Mouse (Mus musculus): ENCODE data around the gene Pxmp4. TPM values are rescaled to one million over a fixed set of nuclear protein-coding genes. Genes with fewer than 3 reads are reported as not detected.

Pxmp4 gene
- polyA plus RNA-seq, 1 experiment from 2014 or later = 24.1 TPM

DNA sequence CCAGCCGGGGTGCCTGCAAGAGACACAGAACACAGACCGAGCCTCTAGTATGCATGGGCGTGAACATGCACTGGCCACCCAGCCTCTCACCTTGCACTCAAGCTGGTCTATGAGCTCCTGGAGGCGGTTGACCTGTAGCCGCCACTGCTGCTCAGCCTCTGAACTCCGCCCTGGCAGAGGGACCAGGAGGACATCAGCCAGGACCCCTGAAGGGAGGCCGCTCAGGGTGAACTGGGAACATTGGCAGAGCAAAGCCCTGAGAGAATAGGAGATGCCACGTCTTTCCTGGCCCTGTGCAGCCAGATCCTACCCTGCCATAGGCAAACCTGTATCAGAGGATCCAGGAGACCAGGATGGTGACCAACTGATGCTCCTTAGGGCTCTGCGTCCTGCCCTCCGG is 56.8 kb downstream of the Pxmp4 start, which contains the start of gene 1700003F12Rik:
TSS of gene 1700003F12Rik (plus strand) at position 375 of the 400 bp plus-strand sequence.
- Histone ChIP-seq H3K4me1 (ENCODE audit: insufficient read depth) (peaks cover 11% of the 10 kb centered on the region), H3K36me3 (ENCODE audit: insufficient read depth) (0 out of 2 replicates have a peak, but pooled peaks cover 3% of the 10 kb centered on the region), H3K4me3 (ENCODE audit: low read depth, low read length) (no peak within 1 kb of the TSS), H3K27me3 (ENCODE audit: insufficient read depth, low read length) (peaks cover 20% of the 10 kb centered on the region), H3K4me2 (no peak within 1 kb of the TSS), H3K9ac (no peak within 1 kb of the TSS), H3K9me3 (ENCODE audit: low read depth, low read length) (no peaks in the 10 kb centered on the region), H3K27ac (ENCODE audit: low read depth) (no peak within 1 kb of the TSS)
- WGBS = 91% methylated on average over 10 of the region's 10 CpGs
- DNase-seq = no peak
- no peak for ATAC-seq (ENCODE audit: insufficient read depth)
- TF ChIP-seq CTCF (IDR thresholded peaks at IDR 0.05; ENCODE audit: low read depth) = no peak

DNA sequence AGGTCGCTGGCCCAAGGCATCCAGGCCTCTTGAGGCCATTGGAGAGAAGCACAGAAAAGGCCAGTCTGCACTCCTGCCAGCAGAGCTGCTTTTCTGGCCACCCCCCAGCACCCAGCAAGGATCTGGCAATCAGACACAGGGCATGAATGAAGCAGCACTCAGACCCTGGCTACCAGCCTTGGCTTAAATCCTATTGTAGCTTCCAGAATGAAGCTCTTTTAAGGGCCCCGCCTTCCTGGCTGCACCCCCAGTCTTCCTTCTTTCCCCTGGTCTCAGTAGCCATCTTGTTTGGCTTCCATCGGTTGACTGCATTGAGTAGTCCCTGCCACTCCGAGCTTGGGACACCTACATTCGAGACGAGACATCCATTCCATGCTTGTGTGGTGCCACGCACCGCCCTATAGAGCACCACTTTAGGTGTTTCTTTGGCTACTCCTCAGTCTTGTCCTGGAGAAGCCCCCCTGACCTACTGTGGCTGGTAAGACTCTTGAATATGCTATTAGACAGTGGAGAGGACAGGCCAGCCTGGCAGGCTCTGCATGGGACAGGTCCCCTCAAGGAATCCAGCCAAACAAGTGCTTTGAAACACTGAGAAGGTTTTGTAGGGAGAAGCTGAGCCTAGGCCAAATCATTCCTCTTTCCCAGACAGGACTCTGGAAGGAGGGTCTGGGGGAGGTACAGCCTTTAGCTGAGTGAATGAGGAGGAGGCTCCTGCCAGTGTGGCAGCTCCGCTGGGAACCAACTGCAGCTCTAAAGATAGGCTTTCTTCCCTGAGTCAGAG is 59.8 kb downstream of the Pxmp4 start:
- no peak for ATAC-seq (ENCODE audit: insufficient read depth)
- H3K36me3 ChIP-seq (ENCODE audit: insufficient read depth) = 0 out of 2 replicates have a peak, but pooled peaks cover 3% of the 10 kb centered on the region
- WGBS = 83% methylated on average over 9 of the region's 9 CpGs
- no peaks in the 10 kb centered on the region for H3K27me3 ChIP-seq (ENCODE audit: insufficient read depth, low read length)
- no peak for DNase-seq
- no peak for TF ChIP-seq CTCF (IDR thresholded peaks at IDR 0.05; ENCODE audit: low read depth)
- no peak overlapping the region for H3K27ac ChIP-seq (ENCODE audit: low read depth)
- H3K4me2 ChIP-seq = no peak overlapping the region
- no peaks in the 10 kb centered on the region for H3K9me3 ChIP-seq (ENCODE audit: low read depth, low read length)
- no peaks in the 10 kb centered on the region for H3K4me1 ChIP-seq (ENCODE audit: insufficient read depth)
- H3K4me3 ChIP-seq (ENCODE audit: low read depth, low read length) = no peak overlapping the region
- H3K9ac ChIP-seq = no peak overlapping the region

DNA sequence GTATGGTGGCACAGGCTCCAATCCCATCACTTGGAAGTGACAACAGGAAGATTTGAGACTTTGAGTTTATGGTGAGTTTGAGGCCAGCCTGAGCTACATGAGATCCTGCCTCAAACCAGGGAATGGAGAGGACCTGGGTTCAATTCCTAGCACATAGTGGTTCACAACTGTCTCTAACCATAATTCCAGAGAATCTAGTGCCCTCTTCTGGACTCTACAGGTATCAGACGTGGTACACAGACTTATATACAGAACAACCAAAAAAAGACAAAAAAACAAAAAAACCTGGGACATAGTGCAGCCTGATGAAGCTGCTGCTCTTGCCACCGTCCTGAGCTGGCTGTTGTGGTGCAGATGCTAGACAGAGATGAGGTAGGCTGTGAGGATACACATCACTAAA is 61.9 kb downstream of the Pxmp4 start:
- Histone ChIP-seq H3K4me1 (ENCODE audit: insufficient read depth) (no peaks in the 10 kb centered on the region), H3K27ac (ENCODE audit: low read depth) (no peak overlapping the region), H3K36me3 (ENCODE audit: insufficient read depth) (peaks cover 11% of the 10 kb centered on the region; the same call in 1 of the 2 replicates), H3K9ac (no peak overlapping the region), H3K9me3 (ENCODE audit: low read depth, low read length) (no peaks in the 10 kb centered on the region), H3K4me2 (no peak overlapping the region), H3K4me3 (ENCODE audit: low read depth, low read length) (no peak overlapping the region), H3K27me3 (ENCODE audit: insufficient read depth, low read length) (no peaks in the 10 kb centered on the region)
- ATAC-seq (ENCODE audit: insufficient read depth) (no peak), DNase-seq (no peak)
- 82% methylated on average over 2 of the region's 2 CpGs for WGBS
- peak; percentile 20; the same call in 1 of the 2 replicates for TF ChIP-seq CTCF (IDR thresholded peaks at IDR 0.05; ENCODE audit: low read depth)

DNA sequence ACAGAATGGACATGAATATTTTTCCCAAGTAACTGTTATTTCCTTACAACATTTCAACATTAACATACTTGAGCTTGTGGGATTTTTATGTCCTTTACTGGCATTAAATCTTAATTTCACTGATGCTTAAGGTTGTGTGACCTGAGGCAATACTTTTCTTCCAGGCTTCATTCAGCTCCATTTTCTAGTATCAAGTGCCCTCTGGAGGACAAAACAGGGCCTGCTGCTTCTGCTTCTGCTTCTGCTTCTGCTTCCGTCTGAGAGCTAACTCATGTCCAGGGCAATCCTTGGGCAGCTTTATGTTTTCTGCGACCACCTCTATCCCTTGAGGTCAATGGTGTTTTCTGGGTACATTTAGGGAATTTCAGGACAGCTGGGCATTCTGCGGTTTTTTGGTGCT is 63.8 kb downstream of the Pxmp4 start:
- TF ChIP-seq CTCF (IDR thresholded peaks at IDR 0.05; ENCODE audit: low read depth) = peak; percentile 70
- no peak overlapping the region for H3K27ac ChIP-seq (ENCODE audit: low read depth)
- H3K27me3 ChIP-seq (ENCODE audit: insufficient read depth, low read length) = no peaks in the 10 kb centered on the region
- H3K9me3 ChIP-seq (ENCODE audit: low read depth, low read length) = no peaks in the 10 kb centered on the region
- 78% methylated on average over 3 of the region's 3 CpGs for WGBS
- peaks cover 25% of the 10 kb centered on the region for H3K36me3 ChIP-seq (ENCODE audit: insufficient read depth)
- no peak overlapping the region for H3K4me2 ChIP-seq
- no peak overlapping the region for H3K9ac ChIP-seq
- DNase-seq (peak; percentile 72), ATAC-seq (ENCODE audit: insufficient read depth) (no peak)
- no peaks in the 10 kb centered on the region for H3K4me1 ChIP-seq (ENCODE audit: insufficient read depth)
- no peak overlapping the region for H3K4me3 ChIP-seq (ENCODE audit: low read depth, low read length)

DNA sequence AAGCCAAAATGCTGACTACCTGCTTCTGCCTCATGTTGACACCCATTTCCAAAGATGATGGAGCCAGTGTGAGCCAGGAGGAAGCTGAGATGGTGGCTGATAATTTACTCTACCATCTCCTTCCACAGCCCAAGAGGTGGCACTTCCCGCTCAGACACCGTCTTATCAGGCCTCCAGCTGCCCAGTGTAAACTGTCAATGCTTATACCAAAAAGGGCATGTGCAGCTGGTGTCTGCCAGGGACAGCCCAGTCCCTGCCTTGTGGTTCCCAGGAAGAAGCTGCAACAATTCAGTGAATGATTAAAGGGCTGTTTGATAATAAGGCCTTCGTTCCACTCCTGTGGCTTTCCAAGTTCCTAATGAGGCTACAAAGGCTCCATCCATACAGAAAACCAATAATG is 64.8 kb downstream of the Pxmp4 start:
- ATAC-seq (ENCODE audit: insufficient read depth) = peak; percentile 10; the same call in 1 of the 2 replicates
- Histone ChIP-seq H3K4me3 (ENCODE audit: low read depth, low read length) (no peak overlapping the region), H3K4me2 (no peak overlapping the region), H3K4me1 (ENCODE audit: insufficient read depth) (no peaks in the 10 kb centered on the region), H3K36me3 (ENCODE audit: insufficient read depth) (peaks cover 28% of the 10 kb centered on the region), H3K27me3 (ENCODE audit: insufficient read depth, low read length) (no peaks in the 10 kb centered on the region), H3K27ac (ENCODE audit: low read depth) (no peak overlapping the region), H3K9me3 (ENCODE audit: low read depth, low read length) (no peaks in the 10 kb centered on the region), H3K9ac (no peak overlapping the region; the same call in 1 of the 2 replicates)
- DNase-seq = peak; percentile 34
- TF ChIP-seq CTCF (IDR thresholded peaks at IDR 0.05; ENCODE audit: low read depth) = no peak
- 27% methylated on average over 3 of the region's 3 CpGs for WGBS

DNA sequence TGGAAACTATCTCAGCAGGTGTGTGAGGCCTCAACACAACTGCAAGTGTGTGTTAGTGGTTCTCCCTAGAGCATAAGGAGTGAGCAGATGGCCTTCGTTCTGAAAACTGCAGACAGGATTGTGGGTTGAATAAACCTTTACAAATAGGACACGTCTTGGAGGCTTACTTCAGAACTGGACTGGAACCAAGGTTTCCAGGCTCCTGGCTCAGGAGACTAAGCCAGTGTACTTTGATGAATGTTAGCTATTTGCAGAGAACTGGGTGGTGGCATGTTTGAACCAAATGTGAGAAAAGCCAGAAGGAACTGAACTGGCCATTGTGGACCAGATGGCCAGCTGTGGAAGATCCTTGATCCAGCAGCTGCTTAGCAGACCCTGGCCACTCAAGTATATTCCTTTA is 65.2 kb downstream of the Pxmp4 start:
- H3K4me2 ChIP-seq = no peak overlapping the region
- no peaks in the 10 kb centered on the region for H3K9me3 ChIP-seq (ENCODE audit: low read depth, low read length)
- H3K36me3 ChIP-seq (ENCODE audit: insufficient read depth) = peaks cover 28% of the 10 kb centered on the region
- H3K9ac ChIP-seq = no peak overlapping the region; the same call in 1 of the 2 replicates
- DNase-seq (peak; percentile 31), ATAC-seq (ENCODE audit: insufficient read depth) (peak; percentile 26; the same call in 1 of the 2 replicates)
- TF ChIP-seq CTCF (IDR thresholded peaks at IDR 0.05; ENCODE audit: low read depth) = no peak
- H3K4me1 ChIP-seq (ENCODE audit: insufficient read depth) = no peaks in the 10 kb centered on the region
- H3K27ac ChIP-seq (ENCODE audit: low read depth) = no peak overlapping the region
- 40% methylated on average over 2 of the region's 2 CpGs for whole genome bisulfite sequencing
- H3K27me3 ChIP-seq (ENCODE audit: insufficient read depth, low read length) = no peaks in the 10 kb centered on the region
- H3K4me3 ChIP-seq (ENCODE audit: low read depth, low read length) = no peak overlapping the region

Other genes with a start within 250 kb of the Pxmp4 start
- gene Cdk5rap1, start 230.7 kb downstream of the Pxmp4 start, polyA plus RNA-seq (2014; fragmentation: Nextera tagmentation; extraction: Ambion mirVana) = 11.2 and 13.1 TPM in 2 replicates
- gene Snta1, start 195.6 kb downstream of the Pxmp4 start, polyA plus RNA-seq (2014; fragmentation: Nextera tagmentation; extraction: Ambion mirVana) = 3.8 and 3.9 TPM in 2 replicates
- 39.8 and 40.5 TPM in 2 replicates for gene Cbfa2t2, start 167.2 kb downstream of the Pxmp4 start, polyA plus RNA-seq (2014; fragmentation: Nextera tagmentation; extraction: Ambion mirVana)
- 1.2 and 1.4 TPM in 2 replicates for gene 1700003F12Rik, start 56.6 kb downstream of the Pxmp4 start, polyA plus RNA-seq (2014; fragmentation: Nextera tagmentation; extraction: Ambion mirVana)
- 0.36 and 0.37 TPM in 2 replicates for gene Actl10, start 51.9 kb downstream of the Pxmp4 start, polyA plus RNA-seq (2014; fragmentation: Nextera tagmentation; extraction: Ambion mirVana)
- 2.6 and 3.2 TPM in 2 replicates for gene Necab3, start 44.8 kb downstream of the Pxmp4 start, polyA plus RNA-seq (2014; fragmentation: Nextera tagmentation; extraction: Ambion mirVana)
- 12.4 and 13.6 TPM in 2 replicates for gene E2f1, start 33.8 kb downstream of the Pxmp4 start, polyA plus RNA-seq (2014; fragmentation: Nextera tagmentation; extraction: Ambion mirVana)
- 1.0 and 1.1 TPM in 2 replicates for gene Zfp341, start 9.6 kb upstream of the Pxmp4 start, polyA plus RNA-seq (2014; fragmentation: Nextera tagmentation; extraction: Ambion mirVana)
- 0.72 and 0.83 TPM in 2 replicates for gene 4930519P11Rik, start 9.7 kb upstream of the Pxmp4 start, polyA plus RNA-seq (2014; fragmentation: Nextera tagmentation; extraction: Ambion mirVana)
- gene Chmp4b, start 48.0 kb upstream of the Pxmp4 start, polyA plus RNA-seq (2014; fragmentation: Nextera tagmentation; extraction: Ambion mirVana) = 14.9 and 15.0 TPM in 2 replicates
- gene Gm14214, start 166.3 kb upstream of the Pxmp4 start, polyA plus RNA-seq (2014; fragmentation: Nextera tagmentation; extraction: Ambion mirVana) = not detected in 2 replicates
- gene Raly, start 187.4 kb upstream of the Pxmp4 start, polyA plus RNA-seq (2014; fragmentation: Nextera tagmentation; extraction: Ambion mirVana) = 64.3 and 72.9 TPM in 2 replicates
- not detected in 2 replicates for gene a, start 187.7 kb upstream of the Pxmp4 start, polyA plus RNA-seq (2014; fragmentation: Nextera tagmentation; extraction: Ambion mirVana)